Mouse (Mus musculus) limb, embryonic 13.5 days (tissue): ENCODE results near the gene Nupr1. TPM values are rescaled to one million over a fixed set of nuclear protein-coding genes. Genes with fewer than 3 reads are reported as not detected.

Experiments
- microRNA-seq: library from miRNA; unstranded; fragments of <30 nt; microRNA quantifications from one replicate; pipeline ENCODE4, GENCODE M21; 2016
- polyA plus RNA-seq: library from polyadenylated mRNA; unstranded; fragments of >200 nt; fragmentation: Nextera tagmentation; extraction: Ambion mirVana; gene quantifications from 2 replicates; pipeline ENCODE4 v1.2.1, GENCODE M21; 2015

Nupr1 gene
- polyA plus RNA-seq, 1 experiment from 2014 or later, result 4.7 TPM

Small RNAs within 50 kb of the gene (microRNA-seq; reads per million reads assigned to microRNA genes)
- not detected for gene Mir7059

Other genes with a start within 250 kb of the Nupr1 start
- 2.3 and 2.4 TPM in 2 replicates for gene Nfatc2ip, start 234.1 kb downstream of the Nupr1 start, polyA plus RNA-seq
- gene Cd19, start 216.0 kb downstream of the Nupr1 start, polyA plus RNA-seq, result not detected in 2 replicates
- 36.6 and 37.0 TPM in 2 replicates for gene Rabep2, start 202.1 kb downstream of the Nupr1 start, polyA plus RNA-seq
- gene Atp2a1, start 167.8 kb downstream of the Nupr1 start, polyA plus RNA-seq, result 90.2 and 93.8 TPM in 2 replicates
- gene Sh2b1, start 155.4 kb downstream of the Nupr1 start, polyA plus RNA-seq, result 56.6 and 61.4 TPM in 2 replicates
- gene Tufm, start 143.5 kb downstream of the Nupr1 start, polyA plus RNA-seq, result 135 and 137 TPM in 2 replicates
- gene Atxn2l, start 127.4 kb downstream of the Nupr1 start, polyA plus RNA-seq, result 49.9 and 51.8 TPM in 2 replicates
- gene Eif3c, start 64.5 kb downstream of the Nupr1 start, polyA plus RNA-seq, result 207 and 208 TPM in 2 replicates
- 0.71 and 0.72 TPM in 2 replicates for gene Apobr, start 45.9 kb downstream of the Nupr1 start, polyA plus RNA-seq
- 38.6 and 38.7 TPM in 2 replicates for gene Cln3, start 45.0 kb downstream of the Nupr1 start, polyA plus RNA-seq
- gene Il27, start 35.9 kb downstream of the Nupr1 start, polyA plus RNA-seq, result not detected in 2 replicates
- 56.8 and 63.8 TPM in 2 replicates for gene Sgf29, start 18.4 kb upstream of the Nupr1 start, polyA plus RNA-seq
- 4.6 and 4.8 TPM in 2 replicates for gene Sult1a1, start 45.6 kb upstream of the Nupr1 start, polyA plus RNA-seq
- gene Bola2, start 64.5 kb upstream of the Nupr1 start, polyA plus RNA-seq, result 134 and 138 TPM in 2 replicates
- 15.2 and 15.9 TPM in 2 replicates for gene Slx1b, start 64.9 kb upstream of the Nupr1 start, polyA plus RNA-seq
- 34.1 and 36.6 TPM in 2 replicates for gene Coro1a, start 76.9 kb upstream of the Nupr1 start, polyA plus RNA-seq
- gene Mapk3, start 128.7 kb upstream of the Nupr1 start, polyA plus RNA-seq, result 49.6 and 50.3 TPM in 2 replicates
- gene Gdpd3, start 135.5 kb upstream of the Nupr1 start, polyA plus RNA-seq, result 1.7 and 2.1 TPM in 2 replicates
- 114 and 121 TPM in 2 replicates for gene Ypel3, start 146.1 kb upstream of the Nupr1 start, polyA plus RNA-seq
- gene Tbx6, start 150.6 kb upstream of the Nupr1 start, polyA plus RNA-seq, result 0.53 and 0.64 TPM in 2 replicates
- 287 and 322 TPM in 2 replicates for gene Ppp4c, start 161.6 kb upstream of the Nupr1 start, polyA plus RNA-seq
- gene Fam57b, start 166.8 kb upstream of the Nupr1 start, polyA plus RNA-seq, result 0.18 and 0.52 TPM in 2 replicates
- not detected in 2 replicates for gene 4930451I11Rik, start 200.8 kb upstream of the Nupr1 start, polyA plus RNA-seq
- gene Doc2a, start 216.6 kb upstream of the Nupr1 start, polyA plus RNA-seq, result 1.5 and 1.9 TPM in 2 replicates
- gene Hirip3, start 231.1 kb upstream of the Nupr1 start, polyA plus RNA-seq, result 39.8 and 48.3 TPM in 2 replicates
- gene Ino80e, start 231.5 kb upstream of the Nupr1 start, polyA plus RNA-seq, result 96.8 and 108 TPM in 2 replicates